Mouse (Mus musculus): ENCODE data around the gene Arhgef26. TPM values are rescaled to one million over a fixed set of nuclear protein-coding genes. Genes with fewer than 3 reads are reported as not detected.

Gene Arhgef26
- polyA plus RNA-seq, 1 experiment from 2014 or later = 0.46 TPM

GRCm38 (mm10) chr3:62348514-62349217, 10.5 kb downstream of the Arhgef26 start:
- WGBS (ENCODE audit: insufficient replicate concordance) = 59% methylated on average over 6 of the region's 6 CpGs
- H3K4me1 ChIP-seq (replicated peaks) = no peaks in the 10 kb centered on the region
- no peak overlapping the region for H3K9ac ChIP-seq
- no peak for ATAC-seq (ENCODE audit: low read depth)
- H3K4me3 ChIP-seq (replicated peaks) = no peak overlapping the region
- no peak for DNase-seq
- no peaks in the 10 kb centered on the region for H3K27me3 ChIP-seq
- no peaks in the 10 kb centered on the region for H3K9me3 ChIP-seq (replicated peaks)
- H3K4me2 ChIP-seq = no peak overlapping the region
- H3K36me3 ChIP-seq = no peaks in the 10 kb centered on the region
- no peak overlapping the region for H3K27ac ChIP-seq

- no peak overlapping the region for H3K9ac ChIP-seq
- 71% methylated on average over 11 of the region's 11 CpGs for WGBS (ENCODE audit: insufficient replicate concordance)
- H3K4me2 ChIP-seq = no peak overlapping the region
- no peaks in the 10 kb centered on the region for H3K27me3 ChIP-seq
- H3K4me1 ChIP-seq (replicated peaks) = no peaks in the 10 kb centered on the region
- no peak overlapping the region for H3K4me3 ChIP-seq (replicated peaks)
- H3K36me3 ChIP-seq = no peaks in the 10 kb centered on the region
- DNase-seq = no peak
- H3K27ac ChIP-seq = no peak overlapping the region
- no peaks in the 10 kb centered on the region for H3K9me3 ChIP-seq (replicated peaks)
- ATAC-seq (ENCODE audit: low read depth) = no peak
These were observed 11.2 kb downstream of the Arhgef26 start for GRCm38 (mm10) chr3:62349218-62349897.

GRCm38 (mm10) chr3:62352071-62352470, 13.9 kb downstream of the Arhgef26 start:
- H3K27me3 ChIP-seq = no peaks in the 10 kb centered on the region
- DNase-seq (no peak), ATAC-seq (ENCODE audit: low read depth) (no peak)
- H3K9ac ChIP-seq = no peak overlapping the region
- 46% methylated on average over 4 of the region's 4 CpGs for WGBS (ENCODE audit: insufficient replicate concordance)
- H3K4me1 ChIP-seq (replicated peaks) = no peaks in the 10 kb centered on the region
- H3K27ac ChIP-seq = no peak overlapping the region
- no peak overlapping the region for H3K4me3 ChIP-seq (replicated peaks)
- no peaks in the 10 kb centered on the region for H3K9me3 ChIP-seq (replicated peaks)
- no peak overlapping the region for H3K4me2 ChIP-seq
- H3K36me3 ChIP-seq = no peaks in the 10 kb centered on the region

- H3K4me1 ChIP-seq (replicated peaks) = no peaks in the 10 kb centered on the region
- no peaks in the 10 kb centered on the region for H3K27me3 ChIP-seq
- H3K9ac ChIP-seq = no peak overlapping the region
- ATAC-seq (ENCODE audit: low read depth) = no peak
- H3K4me2 ChIP-seq = no peak overlapping the region
- no peak for DNase-seq
- WGBS (ENCODE audit: insufficient replicate concordance) = 57% methylated on average over 4 of the region's 4 CpGs
- H3K36me3 ChIP-seq = no peaks in the 10 kb centered on the region
- H3K9me3 ChIP-seq (replicated peaks) = no peaks in the 10 kb centered on the region
- H3K27ac ChIP-seq = no peak overlapping the region
- no peak overlapping the region for H3K4me3 ChIP-seq (replicated peaks)
These were observed 14.7 kb downstream of the Arhgef26 start for GRCm38 (mm10) chr3:62352876-62353275.

- 45% methylated on average over 5 of the region's 5 CpGs for WGBS (ENCODE audit: insufficient replicate concordance)
- Histone ChIP-seq H3K4me3 (replicated peaks) (no peak overlapping the region), H3K36me3 (no peaks in the 10 kb centered on the region), H3K4me1 (replicated peaks) (no peaks in the 10 kb centered on the region), H3K27ac (no peak overlapping the region), H3K27me3 (no peaks in the 10 kb centered on the region), H3K9ac (no peak overlapping the region), H3K4me2 (no peak overlapping the region), H3K9me3 (replicated peaks) (no peaks in the 10 kb centered on the region)
- ATAC-seq (ENCODE audit: low read depth) (no peak), DNase-seq (no peak)
These were observed 29.7 kb downstream of the Arhgef26 start for GRCm38 (mm10) chr3:62367882-62368281.

- Histone ChIP-seq H3K36me3 (no peaks in the 10 kb centered on the region), H3K4me2 (no peak overlapping the region), H3K27ac (no peak overlapping the region), H3K27me3 (no peaks in the 10 kb centered on the region), H3K4me3 (replicated peaks) (no peak overlapping the region), H3K4me1 (replicated peaks) (no peaks in the 10 kb centered on the region), H3K9me3 (replicated peaks) (no peaks in the 10 kb centered on the region), H3K9ac (no peak overlapping the region)
- ATAC-seq (ENCODE audit: low read depth) (no peak), DNase-seq (no peak)
- 70% methylated on average over 2 of the region's 2 CpGs for WGBS (ENCODE audit: insufficient replicate concordance)
These were observed 34.7 kb downstream of the Arhgef26 start for GRCm38 (mm10) chr3:62372841-62373240.

- Histone ChIP-seq H3K4me1 (replicated peaks) (no peaks in the 10 kb centered on the region), H3K9ac (no peak overlapping the region), H3K9me3 (replicated peaks) (no peaks in the 10 kb centered on the region), H3K27ac (no peak overlapping the region), H3K4me2 (no peak overlapping the region), H3K4me3 (replicated peaks) (no peak overlapping the region), H3K36me3 (no peaks in the 10 kb centered on the region), H3K27me3 (no peaks in the 10 kb centered on the region)
- WGBS (ENCODE audit: insufficient replicate concordance) = 50% methylated on average over 4 of the region's 4 CpGs
- ATAC-seq (ENCODE audit: low read depth) (no peak), DNase-seq (no peak)
These were observed 36.2 kb downstream of the Arhgef26 start for GRCm38 (mm10) chr3:62374346-62374745.

- H3K9me3 ChIP-seq (replicated peaks) = no peaks in the 10 kb centered on the region
- H3K36me3 ChIP-seq = no peaks in the 10 kb centered on the region
- no peak overlapping the region for H3K9ac ChIP-seq
- ATAC-seq (ENCODE audit: low read depth) (no peak), DNase-seq (no peak)
- H3K4me3 ChIP-seq (replicated peaks) = no peak overlapping the region
- WGBS (ENCODE audit: insufficient replicate concordance) = 34% methylated on average over 6 of the region's 6 CpGs
- no peak overlapping the region for H3K27ac ChIP-seq
- H3K27me3 ChIP-seq = no peaks in the 10 kb centered on the region
- no peak overlapping the region for H3K4me2 ChIP-seq
- H3K4me1 ChIP-seq (replicated peaks) = no peaks in the 10 kb centered on the region
These were observed 36.7 kb downstream of the Arhgef26 start for GRCm38 (mm10) chr3:62374831-62375230.

- no peaks in the 10 kb centered on the region for H3K36me3 ChIP-seq
- H3K4me2 ChIP-seq = no peak overlapping the region
- no peak for ATAC-seq (ENCODE audit: low read depth)
- H3K27me3 ChIP-seq = no peaks in the 10 kb centered on the region
- no peak overlapping the region for H3K4me3 ChIP-seq (replicated peaks)
- 63% methylated on average over 2 of the region's 2 CpGs for WGBS (ENCODE audit: insufficient replicate concordance)
- no peak overlapping the region for H3K9ac ChIP-seq
- no peak overlapping the region for H3K27ac ChIP-seq
- H3K4me1 ChIP-seq (replicated peaks) = no peaks in the 10 kb centered on the region
- DNase-seq = no peak
- H3K9me3 ChIP-seq (replicated peaks) = no peaks in the 10 kb centered on the region
These were observed 38.6 kb downstream of the Arhgef26 start for GRCm38 (mm10) chr3:62376719-62377118.

- Histone ChIP-seq H3K4me3 (replicated peaks) (no peak overlapping the region), H3K27me3 (no peaks in the 10 kb centered on the region), H3K4me2 (no peak overlapping the region), H3K36me3 (no peaks in the 10 kb centered on the region), H3K9ac (no peak overlapping the region), H3K27ac (no peak overlapping the region), H3K4me1 (replicated peaks) (no peaks in the 10 kb centered on the region), H3K9me3 (replicated peaks) (no peaks in the 10 kb centered on the region)
- DNase-seq (no peak), ATAC-seq (ENCODE audit: low read depth) (no peak)
- WGBS (ENCODE audit: insufficient replicate concordance) = 49% methylated on average over 5 of the region's 5 CpGs
These were observed 41.8 kb downstream of the Arhgef26 start for GRCm38 (mm10) chr3:62379946-62380345.

- ATAC-seq (ENCODE audit: low read depth) = no peak
- Histone ChIP-seq H3K4me2 (no peak overlapping the region), H3K36me3 (no peaks in the 10 kb centered on the region), H3K4me1 (replicated peaks) (no peaks in the 10 kb centered on the region), H3K9me3 (replicated peaks) (no peaks in the 10 kb centered on the region), H3K27ac (no peak overlapping the region), H3K9ac (no peak overlapping the region), H3K4me3 (replicated peaks) (no peak overlapping the region), H3K27me3 (no peaks in the 10 kb centered on the region)
- no peak for DNase-seq
- WGBS (ENCODE audit: insufficient replicate concordance) = 55% methylated on average over 3 of the region's 3 CpGs
These were observed 42.3 kb downstream of the Arhgef26 start for GRCm38 (mm10) chr3:62380420-62380819.

- DNase-seq (no peak), ATAC-seq (ENCODE audit: low read depth) (no peak)
- Histone ChIP-seq H3K36me3 (no peaks in the 10 kb centered on the region), H3K9ac (no peak overlapping the region), H3K9me3 (replicated peaks) (no peaks in the 10 kb centered on the region), H3K4me1 (replicated peaks) (no peaks in the 10 kb centered on the region), H3K27me3 (no peaks in the 10 kb centered on the region), H3K27ac (no peak overlapping the region), H3K4me2 (no peak overlapping the region), H3K4me3 (replicated peaks) (no peak overlapping the region)
- WGBS (ENCODE audit: insufficient replicate concordance) = 73% methylated on average over 1 of the region's 1 CpGs
These were observed 44.7 kb downstream of the Arhgef26 start for GRCm38 (mm10) chr3:62382853-62383252.

Data from liver, embryonic 13.5 days (tissue).